Mouse (Mus musculus) heart, postnatal 0 days (tissue): ENCODE results near the gene Zbtb18. TPM values are rescaled to one million over a fixed set of nuclear protein-coding genes. Genes with fewer than 3 reads are reported as not detected.

Experiments
- ATAC-seq: fragments of 200-750 bp; cut with Nextera tagmentation; 2 replicates; pipeline ENCODE4 v1.8.0; 2017; ENCODE audit warnings: low read depth, moderate number of reproducible peaks, moderate library complexity; ENCODE audit not compliant: insufficient read depth
- DNase-seq: peaks from one replicate; pipeline ENCODE4 v3.0.0-alpha.2; 2016; ENCODE audit warnings: low spot score
- H3K27ac ChIP-seq: fragments of 300-500 bp; sonication (generic); 2 replicates; pipeline ENCODE4 v1.5.1; 2014; ENCODE audit warnings: low read depth, mild to moderate bottlenecking
- H3K27me3 ChIP-seq: fragments of 300-500 bp; sonication (generic); 2 replicates; pipeline ENCODE4 v1.6.1; 2014; ENCODE audit warnings: low read length, mixed read lengths; ENCODE audit not compliant: control insufficient read depth, insufficient read depth
- H3K36me3 ChIP-seq: fragments of 300-500 bp; sonication (generic); replicated peaks from 2 replicates; pipeline ENCODE4 v1.6.1; 2014; ENCODE audit warnings: low read length, mixed read lengths; ENCODE audit not compliant: control insufficient read depth, insufficient read depth
- H3K4me1 ChIP-seq: fragments of 300-500 bp; sonication (generic); 2 replicates; pipeline ENCODE4 v1.6.1; 2014; ENCODE audit warnings: antibody characterized with exemption; ENCODE audit not compliant: control insufficient read depth, insufficient read depth
- H3K4me2 ChIP-seq: fragments of 300-500 bp; sonication (generic); 2 replicates; pipeline ENCODE4 v1.6.1; 2014; ENCODE audit warnings: low read depth, mild to moderate bottlenecking, low read length, moderate library complexity
- H3K4me3 ChIP-seq: fragments of 300-500 bp; sonication (generic); 2 replicates; pipeline ENCODE4 v1.5.1; 2014; ENCODE audit warnings: low read depth, low read length
- H3K9ac ChIP-seq: fragments of 300-500 bp; sonication (generic); replicated peaks from 2 replicates; pipeline ENCODE4 v1.6.1; 2014; ENCODE audit warnings: low read depth, low read length, mixed read lengths
- H3K9me3 ChIP-seq: fragments of 300-500 bp; sonication (generic); replicated peaks from 2 replicates; pipeline ENCODE4 v1.6.1; 2016; ENCODE audit warnings: low read length; ENCODE audit not compliant: control insufficient read depth
- CTCF ChIP-seq: IDR thresholded peaks from 2 replicates; pipeline ENCODE4 v1.5.1; 2016; ENCODE audit warnings: antibody characterized with exemption, control low read depth, low read depth
- EP300 ChIP-seq: IDR thresholded peaks from 2 replicates; pipeline ENCODE4 v1.6.1; 2016; ENCODE audit warnings: antibody characterized with exemption, low read depth
- whole genome bisulfite sequencing: fragments of 180-500 bp; shearing (Covaris S2); extraction: QIAGEN DNeasy Blood & Tissue Kit; methylation state at CpG from one replicate; pipeline ENCODE4 v1.1.7; 2014; 5-methylcytosine and 5-hydroxymethylcytosine counted together
- polyA plus RNA-seq: library from polyadenylated mRNA; unstranded; fragments of >200 nt; fragmentation: Nextera tagmentation; extraction: Ambion mirVana; gene quantifications from 2 replicates; pipeline ENCODE4 v1.2.1, GENCODE M21; 2015
- total RNA-seq: library from RNA; depleted of rRNA; stranded (reverse); fragments of >200 nt; gene quantifications from 2 replicates; pipeline ENCODE4 v1.2.3, GENCODE M21; 2014; ENCODE audit warnings: low replicate concordance

Gene Zbtb18
- total and polyA plus RNA-seq, 2 experiments from 2014 or later, result 1.7 to 15.2 TPM

DNA sequence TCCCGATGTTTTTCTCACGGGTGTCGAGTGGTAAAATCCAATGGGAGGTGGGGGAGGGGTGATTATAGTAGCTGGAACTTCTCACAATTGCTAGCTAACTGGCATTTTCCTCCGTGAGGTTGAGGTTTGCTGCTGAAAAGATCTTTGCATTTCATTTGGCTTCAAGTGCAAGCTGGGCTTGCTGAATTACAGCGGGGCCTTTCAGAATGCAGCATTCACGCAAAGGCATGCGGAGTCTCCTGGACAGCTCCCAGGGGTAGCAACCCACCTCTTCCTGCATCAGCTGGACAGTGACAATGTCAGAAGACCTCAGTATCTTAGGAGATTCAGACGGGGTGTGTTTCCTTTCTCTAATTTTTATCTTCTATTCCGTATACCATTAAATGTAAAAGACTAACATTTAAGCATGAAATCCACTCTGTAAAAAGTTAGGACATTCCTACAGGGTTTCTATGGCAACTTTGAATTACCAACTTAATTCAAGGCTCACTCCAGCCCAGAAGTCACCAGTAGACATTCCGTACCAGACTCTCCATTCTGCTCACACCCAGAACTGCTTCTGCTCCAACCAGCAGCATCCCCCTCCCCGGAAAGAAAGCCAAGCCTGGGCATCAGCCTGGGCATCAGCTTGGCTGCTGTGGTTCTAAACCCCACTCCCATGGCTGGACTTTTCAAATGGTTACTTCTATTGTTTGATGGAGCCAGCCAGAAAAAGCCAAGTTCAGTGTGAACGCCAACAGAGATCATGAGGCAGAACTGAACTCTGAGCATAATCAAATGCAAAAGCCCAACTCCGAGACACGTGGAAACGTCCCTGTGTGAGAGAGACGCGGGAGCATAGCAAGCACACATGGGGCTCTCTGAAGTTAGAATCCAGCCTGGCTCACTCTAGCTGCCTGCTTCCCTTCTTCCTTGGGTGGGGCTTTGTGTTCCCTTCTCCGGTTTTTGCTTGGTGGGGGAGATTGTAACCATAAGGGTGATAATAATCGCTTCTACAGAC, 30.5 kb upstream of the Zbtb18 start:
- Histone ChIP-seq H3K9me3 (no peaks in the 10 kb centered on the region), H3K4me1 (no peaks in the 10 kb centered on the region), H3K9ac (no peak overlapping the region), H3K27ac (no peak overlapping the region), H3K36me3 (no peaks in the 10 kb centered on the region), H3K4me3 (no peak overlapping the region), H3K4me2 (no peak overlapping the region), H3K27me3 (no peaks in the 10 kb centered on the region)
- TF ChIP-seq CTCF (no peak), EP300 (no peak)
- no peak for DNase-seq
- no peak for ATAC-seq
- WGBS, result 50% methylated on average over 19 of the region's 19 CpGs

DNA sequence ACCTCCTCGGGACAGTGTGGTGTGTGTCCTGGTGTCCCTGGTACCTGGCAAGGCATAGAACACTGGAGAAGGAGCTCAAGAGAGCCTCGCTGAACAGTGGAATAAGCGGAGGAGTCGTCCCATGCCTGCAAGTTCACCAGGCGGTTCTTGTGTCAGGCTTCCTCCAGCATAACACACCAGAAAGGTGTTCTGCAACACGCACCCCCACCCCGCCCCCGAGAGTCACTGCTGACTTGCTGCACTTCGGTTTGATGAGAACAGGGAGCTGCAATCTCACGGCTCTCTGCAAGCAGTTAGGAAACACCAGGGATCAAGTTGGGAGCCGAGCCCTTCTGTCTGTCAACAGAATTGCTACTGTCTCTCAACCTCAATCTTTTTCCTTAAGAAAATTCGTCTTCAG, 22.8 kb upstream of the Zbtb18 start:
- no peak for TF ChIP-seq CTCF
- TF ChIP-seq EP300, result no peak
- Histone ChIP-seq H3K4me1 (no peaks in the 10 kb centered on the region), H3K27ac (no peak overlapping the region), H3K9me3 (no peaks in the 10 kb centered on the region), H3K27me3 (no peaks in the 10 kb centered on the region), H3K9ac (no peak overlapping the region), H3K4me3 (no peak overlapping the region), H3K4me2 (no peak overlapping the region), H3K36me3 (no peaks in the 10 kb centered on the region)
- ATAC-seq (no peak), DNase-seq (no peak)
- WGBS, result 58% methylated on average over 12 of the region's 12 CpGs

DNA sequence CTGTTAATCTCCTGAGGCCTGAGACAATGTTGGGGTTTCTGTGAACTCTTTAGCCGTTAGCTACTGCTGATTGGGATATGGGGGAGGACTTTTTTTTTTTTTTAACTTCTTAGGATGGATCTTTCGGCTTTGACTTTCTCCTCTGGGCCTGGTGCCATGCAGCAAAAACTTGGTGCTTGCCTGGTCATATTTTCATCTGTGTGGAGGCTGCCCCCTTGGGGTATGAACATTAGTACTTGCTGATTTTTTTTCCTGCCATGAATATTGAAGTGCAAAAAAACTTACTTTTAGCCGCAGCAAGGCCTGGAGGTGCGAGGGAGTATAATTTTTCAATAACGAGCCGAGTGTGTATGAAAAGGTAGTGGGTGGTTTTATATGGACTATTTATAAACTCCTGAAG, 22.0 kb upstream of the Zbtb18 start:
- 61% methylated on average over 6 of the region's 6 CpGs for WGBS
- no peaks in the 10 kb centered on the region for H3K9me3 ChIP-seq
- H3K36me3 ChIP-seq, result no peaks in the 10 kb centered on the region
- H3K4me1 ChIP-seq, result no peaks in the 10 kb centered on the region
- H3K4me3 ChIP-seq, result no peak overlapping the region
- no peak for TF ChIP-seq CTCF
- TF ChIP-seq EP300, result no peak
- no peak for ATAC-seq
- no peak for DNase-seq
- no peak overlapping the region for H3K27ac ChIP-seq
- no peak overlapping the region for H3K4me2 ChIP-seq
- no peak overlapping the region for H3K9ac ChIP-seq
- no peaks in the 10 kb centered on the region for H3K27me3 ChIP-seq

DNA sequence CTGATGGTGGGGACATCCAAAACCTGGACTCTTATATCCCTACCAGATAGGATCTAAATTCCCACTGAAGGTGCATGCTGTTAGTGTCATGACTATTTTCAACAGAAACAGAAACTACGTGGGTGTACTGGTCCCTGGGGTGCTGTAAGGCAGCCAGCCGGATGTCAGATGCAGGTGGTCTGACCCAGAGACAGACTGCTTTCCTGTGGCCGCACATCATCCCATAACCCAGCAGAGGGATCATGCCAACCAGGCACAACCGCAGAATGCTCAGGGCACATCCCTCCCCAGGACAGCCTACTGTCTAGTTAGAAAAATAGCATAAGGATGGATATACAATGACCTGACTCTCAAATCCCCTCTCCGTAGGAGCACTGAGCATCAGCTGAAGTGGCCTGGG, 14.3 kb upstream of the Zbtb18 start:
- Histone ChIP-seq H3K9me3 (no peaks in the 10 kb centered on the region), H3K4me2 (no peak overlapping the region), H3K9ac (no peak overlapping the region), H3K27ac (no peak overlapping the region), H3K4me1 (no peaks in the 10 kb centered on the region), H3K36me3 (no peaks in the 10 kb centered on the region), H3K27me3 (no peaks in the 10 kb centered on the region), H3K4me3 (no peak overlapping the region)
- ATAC-seq, result no peak
- no peak for TF ChIP-seq EP300
- no peak for TF ChIP-seq CTCF
- DNase-seq, result no peak
- 66% methylated on average over 5 of the region's 5 CpGs for WGBS

DNA sequence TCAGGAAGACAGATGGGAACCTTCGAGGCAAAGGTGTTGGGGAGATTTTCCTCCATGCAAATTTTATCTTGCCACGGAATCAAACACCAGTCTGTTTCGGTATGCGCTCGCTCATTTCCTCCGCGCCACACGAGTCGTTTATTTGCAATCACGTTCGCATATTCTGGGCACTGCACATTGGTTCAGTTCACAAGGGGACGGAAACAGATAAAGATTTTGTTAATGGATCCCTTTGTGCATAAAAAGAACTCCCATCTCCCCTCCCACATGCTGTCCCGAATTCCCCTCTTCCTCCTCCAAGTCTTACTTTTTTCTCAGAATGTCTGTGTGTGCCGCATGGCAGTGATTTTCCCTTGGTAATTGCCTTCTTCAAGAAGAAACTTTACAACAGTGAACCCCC, 13.8 kb upstream of the Zbtb18 start:
- DNase-seq (no peak), ATAC-seq (no peak)
- no peak overlapping the region for H3K4me2 ChIP-seq
- H3K4me3 ChIP-seq, result no peak overlapping the region
- no peaks in the 10 kb centered on the region for H3K4me1 ChIP-seq
- H3K27ac ChIP-seq, result no peak overlapping the region
- H3K27me3 ChIP-seq, result no peaks in the 10 kb centered on the region
- TF ChIP-seq EP300, result no peak
- TF ChIP-seq CTCF, result no peak
- no peak overlapping the region for H3K9ac ChIP-seq
- WGBS, result 62% methylated on average over 14 of the region's 14 CpGs
- H3K9me3 ChIP-seq, result no peaks in the 10 kb centered on the region
- H3K36me3 ChIP-seq, result no peaks in the 10 kb centered on the region
